Mouse (Mus musculus) heart, adult 18-20 months (tissue): ENCODE results near the gene Rassf3. TPM values are rescaled to one million over a fixed set of nuclear protein-coding genes. Genes with fewer than 3 reads are reported as not detected.

ENCODE experiments used
- DNase-seq, 2 experiments: peaks; one replicate each; pipeline ENCODE4 v3.0.0; 2021 to 2022; ENCODE audit warnings: mixed read lengths in 1 of 2
- total RNA-seq, 2 experiments: library from RNA; stranded (reverse); gene quantifications; 2 replicates each; pipeline ENCODE4 v1.2.3; 2021

The Rassf3 gene
- total RNA-seq, 2 experiments from 2014 or later = 131 to 138 TPM

DNA sequence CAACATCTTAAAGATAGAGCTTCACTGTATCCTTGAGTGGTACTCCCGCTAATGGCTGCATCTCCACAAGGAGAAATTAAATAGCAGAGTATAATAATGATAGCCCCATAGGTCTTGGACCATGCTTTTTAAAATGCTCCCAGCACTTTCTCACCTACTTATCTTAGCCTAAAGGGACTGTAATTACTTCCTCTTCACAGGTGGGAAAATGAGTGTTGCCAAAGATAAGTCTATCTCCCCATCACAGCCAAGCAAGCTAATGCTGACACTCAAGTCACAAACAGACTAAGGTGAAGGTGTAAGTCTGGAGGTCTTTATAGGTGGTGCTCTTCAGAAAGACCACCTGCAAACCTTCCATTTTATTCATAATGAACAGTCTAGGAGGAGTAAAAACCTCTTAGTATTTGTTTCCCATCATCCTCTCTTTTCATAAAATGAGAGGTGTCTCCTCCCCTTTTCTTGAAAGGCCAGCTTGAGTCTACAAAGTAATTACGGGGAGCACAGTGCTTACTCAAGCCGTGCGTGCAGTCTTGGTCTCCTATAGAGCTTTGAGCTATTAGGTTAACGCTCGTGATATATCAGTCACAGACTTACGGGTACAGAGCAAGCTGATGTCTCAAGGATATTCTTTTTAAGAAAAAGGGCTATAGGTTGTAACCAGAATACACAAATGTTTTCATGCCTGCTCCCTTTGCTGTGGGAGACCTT lies 16.6 kb upstream of the Rassf3 start:
- no peak for DNase-seq

DNA sequence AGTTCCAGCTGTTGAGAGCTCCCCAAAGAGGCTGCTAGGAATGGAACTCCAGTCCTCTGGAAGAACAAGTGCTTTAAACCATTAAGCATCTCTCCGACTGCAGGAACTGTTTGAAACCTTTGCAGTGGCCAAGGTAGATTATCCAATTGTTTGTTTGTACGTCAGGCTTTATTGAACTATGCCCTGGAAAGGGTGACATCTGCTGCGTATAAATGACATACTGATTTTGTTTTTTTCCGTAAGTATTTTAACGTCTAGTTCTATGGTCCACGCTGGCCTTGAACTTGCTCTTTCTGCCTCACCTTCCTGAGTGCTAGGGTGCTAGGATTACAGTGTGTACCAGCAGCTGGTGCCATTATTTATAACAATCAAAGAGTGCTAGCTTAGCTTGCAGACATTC lies 13.8 kb upstream of the Rassf3 start:
- DNase-seq = no peak

DNA sequence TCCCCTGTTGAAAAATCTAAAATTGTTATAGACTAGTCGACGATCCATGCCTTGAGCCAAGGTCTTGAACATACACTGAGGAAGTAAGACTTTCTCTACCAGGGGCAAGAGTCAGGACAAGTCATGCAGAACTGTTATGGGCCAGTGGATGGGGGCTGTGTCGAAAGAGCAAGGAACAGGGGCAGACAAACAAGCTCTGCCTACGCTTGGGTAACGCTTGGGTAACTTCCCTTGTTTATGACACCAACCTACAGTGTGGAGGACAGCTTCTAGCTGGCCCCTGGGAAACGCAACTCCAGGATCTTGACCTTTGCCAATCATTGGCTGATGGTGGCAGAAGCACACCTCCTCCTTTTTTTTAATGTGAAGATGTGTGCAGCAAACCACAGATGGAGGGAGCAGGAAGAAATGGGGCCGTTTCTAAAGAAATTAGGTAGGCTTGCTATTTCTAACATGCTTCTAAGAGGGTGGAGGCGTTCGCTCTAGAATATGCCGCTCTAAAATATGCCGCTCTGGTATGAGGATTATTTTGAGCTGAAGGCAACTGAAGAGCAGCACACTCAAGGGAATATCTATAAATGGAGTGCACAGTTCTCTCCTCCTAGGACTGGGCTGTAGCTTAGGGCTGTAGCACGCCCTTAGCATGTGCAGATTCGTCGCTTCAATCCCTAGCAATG lies 12.6 kb upstream of the Rassf3 start:
- peak in 1 of 2 experiments; percentile 54 for DNase-seq

- DNase-seq = no peak
Measured at GRCm38 (mm10) chr10:121487716-121488115, 11.6 kb upstream of the Rassf3 start.

- no peak for DNase-seq
Measured at GRCm38 (mm10) chr10:121486350-121486749, 10.2 kb upstream of the Rassf3 start.

- no peak for DNase-seq
Measured at GRCm38 (mm10) chr10:121483364-121483763, 7.2 kb upstream of the Rassf3 start.

- DNase-seq = no peak
Measured at GRCm38 (mm10) chr10:121481141-121481540, 5.0 kb upstream of the Rassf3 start.

- no peak for DNase-seq
Measured at GRCm38 (mm10) chr10:121479987-121480386, 3.8 kb upstream of the Rassf3 start.

GRCm38 (mm10) chr10:121477433-121477832 lies 1.3 kb upstream of the Rassf3 start:
- DNase-seq = peak in 1 of 2 experiments; percentile 27

DNA sequence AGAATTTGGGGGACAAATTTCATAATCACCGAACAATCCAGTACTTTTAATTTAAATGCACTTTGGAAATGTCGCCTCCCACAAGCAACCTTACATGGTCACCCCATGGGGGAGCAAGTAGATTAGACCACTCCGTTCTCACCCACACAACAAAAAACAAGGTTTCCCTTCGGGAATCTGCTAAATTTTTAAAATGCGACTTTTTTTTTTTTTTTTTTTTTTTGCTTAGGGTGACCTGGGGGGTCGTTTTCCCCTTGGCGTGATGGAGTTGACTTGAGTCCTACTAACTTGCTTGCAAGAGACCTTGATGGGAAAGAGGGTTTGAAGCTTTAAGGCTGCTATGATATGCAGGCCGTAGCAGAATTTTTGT lies 806 bp upstream of the Rassf3 start:
- DNase-seq = no peak

- peak in 1 of 2 experiments; percentile 80 for DNase-seq
Measured at GRCm38 (mm10) chr10:121475672-121476146, 438 bp downstream of the Rassf3 start.

DNA sequence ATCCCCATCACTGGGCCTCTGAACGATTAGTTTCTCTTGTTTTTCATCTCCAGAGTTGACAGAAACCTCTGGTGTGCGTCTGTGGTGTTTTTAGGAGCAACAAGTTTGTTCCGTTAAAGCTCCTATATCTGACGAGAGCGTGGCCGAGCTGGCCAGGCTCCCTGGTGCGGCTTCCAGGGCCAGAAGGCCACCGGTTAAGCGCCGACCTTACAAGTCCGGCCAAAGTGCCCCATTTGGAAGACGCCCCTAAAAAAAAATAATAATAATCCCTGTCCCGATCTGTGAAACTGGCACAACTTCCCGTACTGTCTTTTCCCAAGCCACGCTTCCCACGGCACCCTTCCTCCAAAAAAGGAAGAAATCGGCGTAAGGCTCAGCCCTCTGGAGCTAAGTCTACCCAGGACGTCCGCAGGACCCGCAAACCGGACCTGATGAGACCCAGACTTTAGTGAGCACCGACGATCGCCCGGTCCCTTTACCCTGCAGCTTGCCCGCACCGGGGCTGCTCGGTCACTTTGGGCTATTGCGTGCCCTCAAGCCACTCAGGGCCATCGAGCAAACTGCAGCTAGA lies 961 bp downstream of the Rassf3 start:
- peak; percentile 54 to 81 for DNase-seq

GRCm38 (mm10) chr10:121474288-121474687 lies 1.9 kb downstream of the Rassf3 start:
- DNase-seq = no peak

DNA sequence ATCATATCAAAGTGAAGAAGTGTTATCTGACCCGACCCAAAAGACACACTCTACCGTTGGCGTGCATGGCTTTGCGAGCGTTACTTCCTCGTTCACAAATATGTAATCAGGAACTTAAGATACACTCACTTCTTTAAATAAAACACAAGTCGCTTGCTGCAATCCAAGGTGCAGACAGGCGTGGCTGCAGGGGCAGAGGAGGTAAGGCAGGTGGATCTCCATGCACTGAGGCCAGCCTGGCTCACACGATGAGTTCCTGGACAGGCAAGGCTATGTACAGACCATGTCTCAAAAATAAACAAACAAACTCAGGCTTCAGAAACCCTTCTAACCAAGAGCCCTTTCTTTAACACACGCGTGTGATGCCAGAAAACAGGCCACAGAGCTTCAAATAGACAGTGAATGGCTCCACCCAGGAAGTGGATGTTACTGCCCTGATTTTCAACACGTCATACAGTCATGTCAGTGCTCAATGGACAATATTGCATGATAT lies 2.4 kb downstream of the Rassf3 start:
- DNase-seq = peak in 1 of 2 experiments; percentile 50

GRCm38 (mm10) chr10:121472593-121473217 lies 3.4 kb downstream of the Rassf3 start:
- DNase-seq = no peak

DNA sequence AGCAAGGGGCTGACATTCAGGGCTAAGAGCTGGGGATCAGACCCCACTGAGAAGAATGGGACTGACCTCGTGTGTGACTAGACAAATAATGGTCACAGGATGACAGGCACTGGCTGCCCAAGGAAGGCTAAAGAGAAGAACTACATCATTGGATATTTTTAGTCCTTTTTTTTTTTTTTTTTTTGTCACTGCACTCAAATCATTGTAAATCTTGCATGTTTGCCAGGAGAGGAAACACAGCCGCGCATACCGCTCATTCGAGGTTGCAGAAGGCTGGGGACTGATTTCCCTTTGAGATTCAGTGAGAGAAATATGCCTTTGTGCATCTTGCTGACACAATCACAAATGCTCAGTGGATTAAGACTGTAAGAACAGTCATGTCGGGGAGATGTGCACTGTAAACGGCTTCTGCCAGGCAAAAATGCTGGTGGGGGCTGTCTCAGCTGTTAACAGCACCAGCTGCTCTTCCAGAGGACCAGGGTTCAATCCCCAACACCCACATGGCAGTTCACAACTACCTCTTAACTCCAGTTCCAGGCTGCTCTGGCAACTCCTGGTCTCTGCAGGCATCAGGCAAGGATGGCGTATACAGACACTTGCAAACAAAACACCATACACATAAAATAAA lies 4.5 kb downstream of the Rassf3 start:
- DNase-seq = peak; percentile 59 to 69

- DNase-seq = no peak
Measured at GRCm38 (mm10) chr10:121469625-121470024, 6.5 kb downstream of the Rassf3 start.

DNA sequence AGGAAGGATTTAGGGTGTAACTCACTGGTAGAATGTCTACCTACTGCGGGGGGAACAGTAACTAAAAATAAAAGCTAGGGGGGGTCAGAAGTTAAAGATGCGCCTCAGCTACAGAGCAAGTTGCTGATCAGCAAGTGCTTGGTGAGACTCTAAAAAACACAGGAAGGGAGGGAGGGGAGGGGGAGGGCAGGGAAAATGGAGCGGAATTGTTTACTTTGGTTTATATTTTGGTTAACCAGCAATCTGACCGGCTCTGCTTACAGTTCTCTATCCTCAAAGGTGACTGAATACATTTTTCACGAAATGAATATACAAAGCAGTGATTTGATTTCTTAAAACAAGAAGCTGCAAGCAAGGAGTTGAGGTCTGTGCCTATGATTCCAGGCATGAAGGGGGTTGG lies 7.2 kb downstream of the Rassf3 start:
- DNase-seq = no peak

DNA sequence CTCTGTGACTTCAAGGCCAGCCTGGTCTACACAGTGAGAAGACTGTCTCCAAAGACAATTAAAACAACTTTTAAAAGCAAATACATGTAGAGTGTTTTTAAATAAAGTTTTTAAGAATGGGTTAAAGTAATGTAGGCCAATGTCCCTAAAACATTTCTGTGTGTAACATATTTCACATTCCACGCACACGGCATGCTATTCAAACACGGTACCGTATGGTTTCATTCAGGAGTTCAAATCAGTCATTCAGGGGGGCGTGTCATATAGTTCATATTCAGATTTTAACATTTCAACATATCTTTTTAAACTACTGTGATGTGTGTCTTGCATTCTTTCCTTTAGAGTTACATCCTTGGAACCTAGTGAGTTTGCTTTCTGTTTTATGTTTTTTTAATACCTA lies 7.9 kb downstream of the Rassf3 start:
- DNase-seq = no peak

DNA sequence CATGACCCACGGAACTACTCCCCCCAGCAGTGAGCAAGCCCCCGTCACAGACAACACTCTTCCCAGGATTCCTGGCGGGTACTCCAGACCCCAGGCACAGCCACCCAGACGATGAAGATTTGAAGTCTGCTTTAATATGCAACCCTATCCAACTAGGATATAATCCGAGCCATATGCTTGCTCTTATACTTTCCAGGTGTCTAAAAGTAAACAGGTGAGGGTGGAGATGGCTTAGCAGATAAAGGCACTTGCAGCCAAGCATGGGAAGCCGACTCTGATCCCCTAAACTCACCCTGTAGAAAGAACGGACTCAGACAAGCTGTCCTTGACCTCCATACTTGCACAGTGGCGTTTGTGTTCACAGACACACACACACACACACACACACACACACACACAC lies 8.4 kb downstream of the Rassf3 start:
- DNase-seq = no peak

GRCm38 (mm10) chr10:121467016-121467415 lies 9.1 kb downstream of the Rassf3 start:
- DNase-seq = no peak

DNA sequence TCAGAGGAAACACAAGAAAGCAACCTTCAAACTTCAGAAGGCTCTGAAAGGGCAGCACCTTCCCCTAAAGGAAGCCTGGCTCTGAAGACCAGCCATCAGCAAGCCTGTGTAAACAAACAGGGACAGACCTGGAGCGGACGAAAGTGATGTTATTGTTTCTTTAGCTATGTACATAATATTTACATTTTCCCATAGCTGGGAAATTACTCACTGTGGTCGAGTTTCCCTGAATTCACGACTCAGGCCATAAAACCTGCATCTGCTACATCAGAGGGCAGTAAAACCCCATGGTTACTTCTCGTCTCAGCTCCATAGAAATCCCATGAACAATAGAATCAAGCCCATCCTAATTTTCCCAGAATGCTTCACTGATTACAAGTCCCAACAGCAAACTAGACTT lies 11.1 kb downstream of the Rassf3 start:
- no peak for DNase-seq
